Mouse (Mus musculus) liver, embryonic 13.5 days (tissue): ENCODE data around the gene Palm2. TPM values are rescaled to one million over a fixed set of nuclear protein-coding genes. Genes with fewer than 3 reads are reported as not detected.

Experiments used
- ATAC-seq: fragments of 200-750 bp; cut with Nextera tagmentation; 2 replicates; pipeline ENCODE4 v1.8.0; 2017; ENCODE audit warnings: low read depth, mild to moderate bottlenecking, moderate number of reproducible peaks, moderate library complexity
- DNase-seq: peaks from one replicate; pipeline ENCODE4 v3.0.0; 2022
- H3K27ac ChIP-seq: fragments of 300-500 bp; sonication (generic); 2 replicates; pipeline ENCODE4 v1.5.1; 2015; ENCODE audit warnings: moderate library complexity, mild to moderate bottlenecking, inconsistent platforms
- H3K27me3 ChIP-seq: fragments of 300-500 bp; sonication (generic); 2 replicates; pipeline ENCODE4 v1.6.1; 2015; ENCODE audit warnings: mild to moderate bottlenecking, inconsistent platforms
- H3K36me3 ChIP-seq: fragments of 300-500 bp; sonication (generic); 2 replicates; pipeline ENCODE4 v1.6.1; 2015; ENCODE audit warnings: mild to moderate bottlenecking, inconsistent platforms
- H3K4me1 ChIP-seq: fragments of 300-500 bp; sonication (generic); replicated peaks from 2 replicates; pipeline ENCODE4 v1.6.1; 2015; ENCODE audit warnings: inconsistent platforms
- H3K4me2 ChIP-seq: fragments of 300-500 bp; sonication (generic); 2 replicates; pipeline ENCODE4 v1.6.1; 2015; ENCODE audit warnings: inconsistent platforms, mild to moderate bottlenecking, moderate library complexity
- H3K4me3 ChIP-seq: fragments of 300-500 bp; sonication (generic); replicated peaks from 2 replicates; pipeline ENCODE4 v1.5.1; 2015; ENCODE audit warnings: mild to moderate bottlenecking, inconsistent platforms
- H3K9ac ChIP-seq: fragments of 300-500 bp; sonication (generic); 2 replicates; pipeline ENCODE4 v1.6.1; 2015; ENCODE audit warnings: mild to moderate bottlenecking, inconsistent platforms
- H3K9me3 ChIP-seq: fragments of 300-500 bp; sonication (generic); replicated peaks from 2 replicates; pipeline ENCODE4 v1.6.1; 2016; ENCODE audit warnings: inconsistent platforms
- WGBS: fragments of 180-500 bp; shearing (Covaris S2); methylation state at CpG from one replicate; pipeline ENCODE4 v1.1.7; 2015; ENCODE audit not compliant: insufficient replicate concordance; 5-methylcytosine and 5-hydroxymethylcytosine counted together
- polyA plus RNA-seq: library from polyadenylated mRNA; unstranded; fragments of >200 nt; fragmentation: Nextera tagmentation; extraction: Ambion mirVana; gene quantifications from 2 replicates; pipeline ENCODE4 v1.2.1, GENCODE M21; 2015

The Palm2 gene
- polyA plus RNA-seq, 1 experiment from 2014 or later, result 0.60 TPM

DNA sequence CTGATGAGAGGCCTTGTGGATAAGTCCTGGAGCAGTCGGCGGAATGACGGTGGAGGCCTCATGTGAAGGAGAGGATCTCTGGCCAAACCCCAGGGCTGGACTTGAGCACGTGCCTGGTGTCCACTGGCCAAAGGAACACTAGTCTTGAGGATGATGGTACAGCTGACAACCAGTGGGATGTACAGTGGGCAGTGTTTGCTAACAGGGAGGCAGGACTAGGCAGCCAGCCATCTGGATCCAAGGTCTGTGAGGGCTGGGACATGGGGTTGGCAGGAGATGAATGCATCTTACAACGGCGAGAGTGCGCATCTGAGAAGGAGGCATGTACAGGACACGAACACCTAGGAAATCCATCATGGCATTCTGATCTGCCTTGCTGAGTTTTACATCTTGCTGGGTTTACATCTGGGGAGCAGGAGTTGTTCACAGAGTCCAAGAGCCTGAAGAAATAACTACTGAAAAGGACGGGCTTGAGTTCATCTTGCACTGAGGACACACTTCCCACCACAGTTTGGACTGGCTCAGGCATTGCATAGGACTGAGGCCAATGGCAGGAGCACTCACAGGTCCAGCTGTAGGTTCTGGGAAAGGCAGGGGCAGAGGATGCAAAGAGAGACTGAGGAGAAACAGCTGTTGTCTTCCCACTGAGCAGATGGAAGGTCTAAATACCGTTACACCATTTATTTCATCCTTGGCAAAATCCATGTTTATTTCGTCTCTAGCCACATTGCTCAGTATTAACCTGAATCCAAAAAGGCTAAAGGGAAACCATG, 166.8 kb downstream of the Palm2 start:
- Histone ChIP-seq H3K9me3 (no peaks in the 10 kb centered on the region), H3K9ac (no peak overlapping the region), H3K27me3 (no peaks in the 10 kb centered on the region), H3K4me3 (no peak overlapping the region), H3K36me3 (no peaks in the 10 kb centered on the region), H3K4me1 (no peaks in the 10 kb centered on the region), H3K4me2 (no peak overlapping the region), H3K27ac (no peak overlapping the region)
- ATAC-seq (no peak), DNase-seq (no peak)
- WGBS, result 74% methylated on average over 11 of the region's 11 CpGs

DNA sequence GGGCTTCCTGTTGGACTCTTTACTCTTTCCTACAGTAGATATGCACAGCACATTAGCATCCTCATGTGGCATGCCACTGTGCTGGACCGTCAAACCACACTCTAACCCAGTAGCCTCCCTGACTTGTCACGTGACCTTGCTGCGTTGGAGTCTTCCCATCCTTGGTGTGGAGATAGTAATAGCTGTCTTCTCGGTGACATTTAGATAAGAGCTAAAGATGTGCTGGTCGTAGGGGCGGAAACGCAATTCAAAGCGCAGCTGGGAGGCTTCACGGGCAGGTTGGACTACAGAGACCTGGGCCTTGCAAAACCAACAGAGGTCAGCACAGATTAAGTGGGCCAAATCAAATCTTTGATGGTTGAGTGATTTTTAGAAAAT, 167.4 kb downstream of the Palm2 start:
- no peak overlapping the region for H3K9ac ChIP-seq
- no peaks in the 10 kb centered on the region for H3K36me3 ChIP-seq
- H3K27ac ChIP-seq, result no peak overlapping the region
- ATAC-seq, result no peak
- no peaks in the 10 kb centered on the region for H3K27me3 ChIP-seq
- H3K9me3 ChIP-seq, result no peaks in the 10 kb centered on the region
- H3K4me1 ChIP-seq, result no peaks in the 10 kb centered on the region
- H3K4me2 ChIP-seq, result no peak overlapping the region
- DNase-seq, result no peak
- 64% methylated on average over 9 of the region's 9 CpGs for WGBS
- no peak overlapping the region for H3K4me3 ChIP-seq

DNA sequence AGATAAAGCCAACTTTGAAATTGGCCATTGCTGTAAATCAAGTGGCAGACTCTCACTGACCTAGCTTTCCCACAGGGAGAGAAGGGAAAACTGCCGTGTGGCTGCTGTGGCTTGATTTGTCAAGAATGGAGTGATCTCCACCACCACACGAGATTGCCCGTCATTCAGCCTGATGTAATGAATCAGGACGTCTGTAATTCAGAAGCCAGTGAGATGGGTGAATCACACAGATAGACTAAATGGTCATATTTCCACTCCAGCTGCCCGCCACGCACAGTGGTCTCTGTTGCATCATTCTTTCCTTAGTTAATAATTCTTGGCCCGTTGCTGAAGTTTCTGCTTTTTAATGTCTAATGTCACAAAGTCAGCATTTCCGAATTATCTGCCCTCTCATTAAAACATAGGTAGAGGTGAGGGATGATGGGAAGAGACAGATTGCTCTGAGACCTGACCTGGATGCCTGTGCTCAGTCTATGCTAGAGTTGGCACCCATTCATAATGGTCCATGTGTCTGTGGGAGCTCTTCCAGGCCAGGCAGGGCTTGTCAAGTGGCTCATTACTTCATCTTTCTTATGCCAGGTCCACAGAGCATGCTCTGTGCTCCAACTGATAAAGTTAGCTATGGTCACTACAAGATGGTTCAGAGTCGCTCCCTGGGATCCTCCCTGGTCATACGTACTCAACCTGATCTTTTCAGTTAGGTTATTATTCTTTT, 168.0 kb downstream of the Palm2 start:
- Histone ChIP-seq H3K27ac (no peak overlapping the region), H3K9ac (no peak overlapping the region), H3K4me3 (no peak overlapping the region), H3K4me1 (no peaks in the 10 kb centered on the region), H3K27me3 (no peaks in the 10 kb centered on the region), H3K9me3 (no peaks in the 10 kb centered on the region), H3K36me3 (no peaks in the 10 kb centered on the region), H3K4me2 (no peak overlapping the region)
- DNase-seq (no peak), ATAC-seq (no peak)
- 69% methylated on average over 10 of the region's 10 CpGs for WGBS

DNA sequence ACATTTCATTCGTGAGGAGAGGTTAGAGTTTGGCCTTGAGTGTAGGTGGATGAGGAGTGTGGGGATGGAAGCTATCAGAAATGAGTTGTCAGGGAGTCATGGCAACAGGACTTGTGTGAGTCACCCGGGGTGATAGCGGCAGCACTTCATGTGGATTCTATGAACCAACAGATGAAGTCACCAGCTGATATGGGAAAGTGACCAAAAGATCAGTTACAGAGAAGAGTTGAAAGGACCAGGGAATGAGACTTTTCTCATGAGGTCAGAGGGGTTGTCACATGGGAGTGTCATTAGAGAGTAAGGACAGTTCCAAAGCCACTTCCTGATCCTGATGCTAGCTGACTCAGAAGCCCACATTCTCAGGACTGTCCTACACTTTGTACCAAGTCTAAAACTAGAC, 172.2 kb downstream of the Palm2 start:
- no peak for ATAC-seq
- no peak overlapping the region for H3K4me3 ChIP-seq
- no peaks in the 10 kb centered on the region for H3K4me1 ChIP-seq
- no peak overlapping the region for H3K9ac ChIP-seq
- DNase-seq, result no peak
- no peak overlapping the region for H3K27ac ChIP-seq
- H3K9me3 ChIP-seq, result no peaks in the 10 kb centered on the region
- 56% methylated on average over 3 of the region's 3 CpGs for WGBS
- H3K36me3 ChIP-seq, result no peaks in the 10 kb centered on the region
- no peak overlapping the region for H3K4me2 ChIP-seq
- no peaks in the 10 kb centered on the region for H3K27me3 ChIP-seq

DNA sequence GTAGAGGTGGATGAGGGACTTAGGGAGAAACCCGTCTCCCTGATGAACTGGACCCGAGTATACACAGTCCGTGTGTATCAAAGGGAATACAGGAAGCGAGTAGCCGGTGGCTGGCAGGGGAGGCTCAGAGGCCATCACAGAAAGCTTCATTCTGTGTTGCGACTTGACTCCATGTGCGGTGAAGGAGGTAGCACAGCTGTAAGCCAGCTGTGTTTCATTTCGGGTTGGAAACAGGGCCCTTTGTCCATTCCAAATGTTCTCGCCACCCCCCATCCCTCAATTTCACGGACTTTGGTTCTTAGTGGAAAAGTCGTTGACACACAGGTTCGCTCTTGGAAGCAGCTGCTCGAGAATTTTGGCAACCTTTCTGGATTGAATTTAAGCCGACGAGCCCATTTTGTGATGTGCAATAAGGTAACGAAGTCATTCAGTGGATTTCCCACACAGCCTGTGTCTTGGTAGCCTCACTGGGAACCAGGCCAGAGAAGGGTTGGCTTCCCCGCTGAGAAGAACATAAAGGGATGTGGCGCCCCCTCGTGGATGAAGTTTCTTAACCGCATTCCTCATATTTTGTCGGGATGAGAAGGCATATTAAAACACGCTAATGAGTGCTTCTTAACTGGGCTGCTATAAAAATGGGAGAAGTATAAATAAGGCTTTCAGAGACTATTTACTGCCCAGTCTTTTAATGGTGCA, 173.3 kb downstream of the Palm2 start:
- 51% methylated on average over 22 of the region's 22 CpGs for WGBS
- Histone ChIP-seq H3K9me3 (no peaks in the 10 kb centered on the region), H3K4me1 (no peaks in the 10 kb centered on the region), H3K27ac (no peak overlapping the region), H3K9ac (no peak overlapping the region), H3K36me3 (no peaks in the 10 kb centered on the region), H3K27me3 (no peaks in the 10 kb centered on the region), H3K4me3 (no peak overlapping the region), H3K4me2 (no peak overlapping the region)
- ATAC-seq (no peak), DNase-seq (peak; percentile 5)

DNA sequence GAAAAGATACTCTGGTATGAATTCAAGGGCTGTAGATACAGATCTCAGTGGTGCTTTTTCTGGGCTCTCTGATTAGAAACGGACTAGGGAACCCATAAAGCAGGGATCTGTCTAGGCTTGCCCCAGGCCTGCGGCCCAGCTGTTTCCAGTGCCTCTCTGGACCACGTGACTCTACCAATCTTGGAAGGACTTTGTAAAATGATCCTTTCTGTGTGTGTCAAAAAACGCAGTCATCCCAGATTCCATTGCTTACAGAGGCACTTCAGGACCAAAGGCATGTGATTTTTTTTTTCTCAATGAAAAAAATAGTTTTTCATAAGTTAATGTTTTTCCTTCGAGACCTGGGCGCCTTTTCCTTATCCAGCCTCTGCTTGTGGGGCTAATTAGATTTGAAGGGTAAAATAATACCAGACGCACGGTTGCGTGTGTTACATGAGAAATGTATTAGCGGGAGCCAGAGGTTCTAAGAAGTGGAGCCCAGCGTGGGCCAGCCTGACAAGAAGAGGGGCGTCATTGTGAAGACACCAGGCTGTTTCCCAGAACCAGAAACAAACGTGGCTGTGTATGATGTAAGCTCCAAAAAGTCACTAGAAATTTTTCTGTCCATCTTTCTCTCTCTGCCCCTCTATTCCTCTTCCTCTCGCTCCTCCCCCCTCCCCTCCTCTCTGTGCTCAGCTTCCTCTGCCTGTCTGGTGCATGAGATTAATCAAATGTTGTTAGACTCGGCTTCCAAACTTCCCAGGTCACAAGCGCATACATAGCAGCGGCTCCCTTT, 177.4 kb downstream of the Palm2 start:
- 59% methylated on average over 17 of the region's 17 CpGs for WGBS
- Histone ChIP-seq H3K4me2 (no peak overlapping the region), H3K4me1 (no peaks in the 10 kb centered on the region), H3K27me3 (no peaks in the 10 kb centered on the region), H3K27ac (no peak overlapping the region), H3K4me3 (no peak overlapping the region), H3K9ac (no peak overlapping the region), H3K36me3 (no peaks in the 10 kb centered on the region), H3K9me3 (no peaks in the 10 kb centered on the region)
- ATAC-seq (no peak), DNase-seq (no peak)

DNA sequence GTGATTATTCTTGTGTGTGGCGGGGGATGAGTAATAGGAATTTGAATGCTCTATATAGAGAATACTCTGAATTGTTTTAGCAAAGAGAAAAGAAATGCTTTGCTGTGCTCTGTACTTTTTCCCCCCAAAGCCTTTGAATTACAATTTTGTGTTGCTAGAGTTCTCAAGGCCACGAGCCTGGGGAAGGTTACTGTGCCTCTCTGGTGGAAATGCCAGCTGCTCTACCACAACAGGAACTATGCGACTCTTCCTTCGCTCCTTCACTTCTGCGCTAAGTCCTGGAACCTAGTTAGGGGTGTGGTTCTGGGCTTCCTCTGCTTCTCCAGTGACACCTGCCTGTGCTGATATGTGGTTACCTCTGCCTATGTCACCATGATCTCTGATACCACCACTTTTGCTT, 178.7 kb downstream of the Palm2 start:
- WGBS, result 58% methylated on average over 5 of the region's 5 CpGs
- Histone ChIP-seq H3K36me3 (no peaks in the 10 kb centered on the region), H3K4me3 (no peak overlapping the region), H3K9me3 (no peaks in the 10 kb centered on the region), H3K9ac (no peak overlapping the region), H3K27ac (no peak overlapping the region), H3K4me2 (no peak overlapping the region), H3K27me3 (no peaks in the 10 kb centered on the region), H3K4me1 (no peaks in the 10 kb centered on the region)
- no peak for ATAC-seq
- no peak for DNase-seq

DNA sequence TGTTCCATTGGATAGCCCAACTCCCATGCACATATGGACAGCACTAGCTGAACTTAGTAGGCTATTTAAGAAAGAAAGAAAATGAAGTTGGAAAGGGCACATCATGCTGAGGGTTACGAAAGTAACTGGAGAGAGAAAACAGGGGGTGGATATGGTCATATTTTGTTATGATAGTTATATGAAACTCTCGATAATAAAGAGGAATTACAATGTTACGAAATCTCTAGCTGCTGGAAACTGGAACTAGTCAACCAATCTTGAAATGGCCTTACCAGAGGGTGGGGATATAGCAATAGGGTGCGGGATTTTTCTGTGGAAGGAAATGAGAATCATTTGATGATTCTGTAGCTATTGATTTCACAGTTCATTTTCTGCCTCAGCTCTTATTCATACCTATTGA, 180.6 kb downstream of the Palm2 start:
- no peak for DNase-seq
- ATAC-seq, result no peak
- Histone ChIP-seq H3K9me3 (no peaks in the 10 kb centered on the region), H3K4me1 (no peaks in the 10 kb centered on the region), H3K27ac (no peak overlapping the region), H3K27me3 (no peaks in the 10 kb centered on the region), H3K4me3 (no peak overlapping the region), H3K9ac (no peak overlapping the region), H3K36me3 (no peaks in the 10 kb centered on the region), H3K4me2 (no peak overlapping the region)
- WGBS, result 67% methylated on average over 4 of the region's 4 CpGs

DNA sequence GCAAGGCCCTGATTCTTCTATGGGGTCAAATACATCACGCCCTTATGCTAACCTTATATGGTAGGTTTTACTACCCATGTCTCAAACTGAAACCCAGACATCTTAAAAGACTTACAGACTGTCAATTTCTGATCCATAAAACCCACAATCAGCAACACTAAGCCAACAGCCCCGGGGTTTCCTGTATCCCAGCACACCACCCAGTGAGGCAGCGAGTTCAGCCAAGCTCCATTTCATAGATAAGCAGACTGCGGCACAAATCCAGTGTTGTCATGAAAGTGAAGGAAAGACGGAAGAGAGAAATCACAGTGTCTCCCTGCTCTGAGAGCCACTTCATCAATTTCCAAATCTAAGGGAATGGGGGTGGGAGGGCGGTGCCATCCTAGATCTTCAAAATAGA, 184.7 kb downstream of the Palm2 start:
- Histone ChIP-seq H3K9me3 (no peaks in the 10 kb centered on the region), H3K9ac (no peak overlapping the region), H3K4me1 (no peaks in the 10 kb centered on the region), H3K4me2 (no peak overlapping the region), H3K36me3 (no peaks in the 10 kb centered on the region), H3K27me3 (no peaks in the 10 kb centered on the region), H3K4me3 (no peak overlapping the region), H3K27ac (no peak overlapping the region)
- 65% methylated on average over 6 of the region's 6 CpGs for WGBS
- DNase-seq (no peak), ATAC-seq (no peak)

DNA sequence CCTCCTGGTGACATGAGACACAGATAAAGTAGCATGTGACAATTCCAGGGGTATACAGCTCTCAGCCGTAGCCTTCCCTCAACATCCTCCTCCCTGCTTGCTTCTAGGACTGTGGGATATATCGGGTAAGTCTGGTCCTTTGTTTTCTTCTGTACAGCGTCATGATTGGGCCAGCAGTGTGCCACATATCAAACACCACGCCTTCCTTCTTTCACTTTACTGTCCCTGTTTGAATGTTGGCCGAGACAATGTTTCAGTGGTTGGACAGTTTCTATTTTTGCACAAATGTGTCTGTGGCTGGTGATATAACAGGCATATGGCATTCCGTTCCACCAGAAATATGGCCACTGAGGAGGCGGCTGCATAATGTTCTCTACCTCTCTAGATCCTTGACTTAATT, 188.8 kb downstream of the Palm2 start:
- WGBS, result 57% methylated on average over 7 of the region's 7 CpGs
- no peak for ATAC-seq

DNA sequence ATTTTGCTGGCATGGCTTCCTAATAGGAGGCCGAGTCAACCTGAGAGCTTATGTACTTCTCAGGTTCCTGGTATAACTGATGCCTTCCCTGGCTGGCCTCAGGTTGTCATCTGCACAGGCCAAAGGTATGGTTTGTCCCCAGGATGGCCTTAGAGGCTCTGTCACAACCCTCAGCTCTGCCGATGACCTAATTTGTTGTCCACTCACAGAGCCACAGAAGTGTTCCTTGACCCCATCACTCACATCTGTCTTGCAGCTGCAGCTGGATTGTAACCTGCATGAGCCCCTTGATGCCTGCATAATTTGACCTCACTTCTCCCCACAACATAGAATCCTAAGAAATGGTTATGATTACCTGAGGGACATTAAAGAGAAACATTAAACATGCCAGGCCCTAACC, 190.8 kb downstream of the Palm2 start:
- H3K4me1 ChIP-seq, result no peaks in the 10 kb centered on the region
- no peak overlapping the region for H3K9ac ChIP-seq
- 70% methylated on average over 2 of the region's 2 CpGs for WGBS
- no peak overlapping the region for H3K4me2 ChIP-seq
- H3K9me3 ChIP-seq, result no peaks in the 10 kb centered on the region
- no peak overlapping the region for H3K27ac ChIP-seq
- H3K4me3 ChIP-seq, result no peak overlapping the region
- H3K27me3 ChIP-seq, result no peaks in the 10 kb centered on the region
- DNase-seq (no peak), ATAC-seq (no peak)
- H3K36me3 ChIP-seq, result no peaks in the 10 kb centered on the region

More for the DNA sequence above, 188.8 kb downstream of the Palm2 start:
- Histone ChIP-seq H3K9me3 (no peaks in the 10 kb centered on the region), H3K4me1 (no peaks in the 10 kb centered on the region), H3K9ac (no peak overlapping the region), H3K27ac (no peak overlapping the region), H3K4me2 (no peak overlapping the region), H3K4me3 (no peak overlapping the region), H3K36me3 (no peaks in the 10 kb centered on the region), H3K27me3 (no peaks in the 10 kb centered on the region)
- DNase-seq, result no peak
